Mouse (Mus musculus) limb, embryonic 13.5 days (tissue): ENCODE results near the gene Tnik. TPM values are rescaled to one million over a fixed set of nuclear protein-coding genes. Genes with fewer than 3 reads are reported as not detected.

Source experiments
- ATAC-seq: fragments of 200-750 bp; cut with Nextera tagmentation; 2 replicates; pipeline ENCODE4 v1.8.0; 2017; ENCODE audit warnings: low read depth, moderate number of reproducible peaks, moderate TSS enrichment; ENCODE audit not compliant: low FRiP score
- H3K27ac ChIP-seq: fragments of 300-500 bp; sonication (generic); 2 replicates; pipeline ENCODE4 v1.5.1; 2015; ENCODE audit warnings: inconsistent platforms, mild to moderate bottlenecking, moderate library complexity
- H3K27me3 ChIP-seq: fragments of 300-500 bp; sonication (generic); 2 replicates; pipeline ENCODE4 v1.6.1; 2015; ENCODE audit warnings: mild to moderate bottlenecking, inconsistent platforms
- H3K36me3 ChIP-seq: fragments of 300-500 bp; sonication (generic); 2 replicates; pipeline ENCODE4 v1.6.1; 2015; ENCODE audit warnings: inconsistent platforms, mild to moderate bottlenecking, moderate library complexity
- H3K4me1 ChIP-seq: fragments of 300-500 bp; sonication (generic); 2 replicates; pipeline ENCODE4 v1.6.1; 2015; ENCODE audit warnings: inconsistent platforms
- H3K4me2 ChIP-seq: fragments of 300-500 bp; sonication (generic); replicated peaks from 2 replicates; pipeline ENCODE4 v1.6.1; 2015; ENCODE audit warnings: inconsistent platforms, mild to moderate bottlenecking, moderate library complexity
- H3K4me3 ChIP-seq: fragments of 300-500 bp; sonication (generic); 2 replicates; pipeline ENCODE4 v1.5.1; 2015; ENCODE audit warnings: moderate library complexity, mild to moderate bottlenecking, inconsistent platforms
- H3K9ac ChIP-seq: fragments of 300-500 bp; sonication (generic); 2 replicates; pipeline ENCODE4 v1.6.1; 2015; ENCODE audit warnings: mild to moderate bottlenecking, inconsistent platforms
- H3K9me3 ChIP-seq: fragments of 300-500 bp; sonication (generic); 2 replicates; pipeline ENCODE4 v1.6.1; 2016; ENCODE audit warnings: inconsistent platforms
- WGBS: fragments of 180-500 bp; shearing (Covaris S2); methylation state at CpG from one replicate; pipeline ENCODE4 v1.1.7; 2015; 5-methylcytosine and 5-hydroxymethylcytosine counted together
- polyA plus RNA-seq: library from polyadenylated mRNA; unstranded; fragments of >200 nt; fragmentation: Nextera tagmentation; extraction: Ambion mirVana; gene quantifications from 2 replicates; pipeline ENCODE4 v1.2.1, GENCODE M21; 2015

Tnik gene
- polyA plus RNA-seq, 1 experiment from 2014 or later = 9.5 TPM

- no peak for ATAC-seq
- H3K4me3 ChIP-seq = no peak overlapping the region
- H3K36me3 ChIP-seq = no peaks in the 10 kb centered on the region
- no peaks in the 10 kb centered on the region for H3K27me3 ChIP-seq
- H3K9ac ChIP-seq = no peak overlapping the region
- H3K4me2 ChIP-seq = no peak overlapping the region
- H3K9me3 ChIP-seq = no peaks in the 10 kb centered on the region
- H3K27ac ChIP-seq = no peak overlapping the region
- WGBS = 89% methylated on average over 6 of the region's 6 CpGs
- no peaks in the 10 kb centered on the region for H3K4me1 ChIP-seq
These were observed 246.4 kb downstream of the Tnik start for GRCm38 (mm10) chr3:28509337-28509935.

DNA sequence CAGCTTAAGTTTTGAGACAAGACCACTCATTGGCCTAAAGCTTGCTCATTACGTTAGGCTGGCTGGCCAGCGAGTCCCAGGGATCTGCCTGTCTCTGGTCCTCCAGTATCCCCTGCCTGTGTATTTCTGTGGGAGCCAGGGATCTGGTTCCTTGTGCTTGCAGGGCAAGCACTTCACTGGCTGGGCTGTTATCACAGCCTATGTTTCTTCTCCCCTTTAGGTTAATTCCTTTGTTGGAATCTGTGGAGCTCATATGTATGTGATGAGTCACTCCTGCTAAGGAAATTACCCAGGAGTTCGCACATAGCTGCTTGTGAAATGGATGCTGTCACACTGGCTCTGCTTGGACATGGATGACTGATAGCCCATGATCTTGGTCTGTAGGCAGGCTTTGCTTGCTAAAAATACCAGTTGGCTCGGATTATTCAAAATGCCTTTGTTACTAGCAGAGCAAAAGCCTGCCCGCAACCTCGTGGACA lies 260.0 kb downstream of the Tnik start:
- whole genome bisulfite sequencing = 65% methylated on average over 6 of the region's 6 CpGs
- Histone ChIP-seq H3K4me2 (no peak overlapping the region), H3K9ac (no peak overlapping the region), H3K27me3 (no peaks in the 10 kb centered on the region), H3K4me1 (no peaks in the 10 kb centered on the region), H3K9me3 (no peaks in the 10 kb centered on the region), H3K4me3 (no peak overlapping the region), H3K36me3 (no peaks in the 10 kb centered on the region), H3K27ac (no peak overlapping the region)
- peak; percentile 54 for ATAC-seq

DNA sequence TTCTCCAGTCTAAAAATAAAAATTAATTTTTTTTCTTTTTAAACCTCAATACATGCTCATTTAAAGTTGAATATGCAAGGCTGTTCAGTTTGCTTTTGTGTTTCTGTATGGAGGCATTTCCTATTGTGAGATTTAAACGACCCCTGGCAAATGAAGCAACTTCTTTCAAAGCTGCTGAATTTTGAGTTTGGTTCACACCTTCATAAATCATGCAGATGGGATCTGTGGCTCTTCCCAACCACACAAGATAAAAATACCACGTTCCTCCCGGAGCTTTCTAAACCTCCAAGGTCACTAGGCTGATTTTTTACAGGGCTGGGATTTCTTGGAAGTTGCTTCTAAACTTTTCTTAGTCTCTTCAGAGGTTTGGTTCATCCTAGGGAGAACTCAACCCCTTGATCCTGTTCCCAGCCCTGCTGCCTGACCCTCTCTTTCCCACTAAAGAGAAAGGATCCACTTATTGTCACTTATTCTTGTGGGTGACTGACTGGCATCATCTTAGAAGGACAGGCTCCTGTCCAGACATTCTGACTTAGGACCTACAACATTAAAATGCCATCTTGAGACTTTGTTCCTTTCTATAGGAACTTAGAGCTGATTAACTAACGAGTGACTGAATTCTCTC lies 260.6 kb downstream of the Tnik start:
- Histone ChIP-seq H3K36me3 (no peaks in the 10 kb centered on the region), H3K27ac (no peak overlapping the region), H3K9ac (no peak overlapping the region), H3K4me1 (no peaks in the 10 kb centered on the region), H3K9me3 (no peaks in the 10 kb centered on the region), H3K4me2 (no peak overlapping the region), H3K27me3 (no peaks in the 10 kb centered on the region), H3K4me3 (no peak overlapping the region)
- no peak for ATAC-seq
- WGBS = 37% methylated on average over 4 of the region's 4 CpGs

DNA sequence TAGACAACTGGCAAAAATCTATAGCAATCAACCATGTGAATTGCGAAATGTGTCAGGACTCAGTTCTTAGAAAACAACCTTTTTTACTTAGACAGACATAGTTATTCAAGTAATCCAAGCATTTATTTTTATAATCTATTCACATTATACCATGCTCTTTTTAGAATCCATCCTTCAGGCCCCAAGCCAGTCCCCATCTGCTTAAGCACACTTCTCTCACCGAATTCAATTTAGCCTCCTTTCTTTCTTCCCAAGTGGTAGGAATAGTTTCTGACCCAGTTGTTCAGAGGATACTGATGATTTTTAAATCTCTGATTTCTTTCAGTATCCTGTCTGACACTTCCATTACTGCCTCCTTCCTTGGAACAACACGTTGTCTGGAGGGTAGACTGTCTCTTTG lies 261.5 kb downstream of the Tnik start:
- no peaks in the 10 kb centered on the region for H3K4me1 ChIP-seq
- H3K9ac ChIP-seq = no peak overlapping the region
- H3K4me2 ChIP-seq = no peak overlapping the region
- no peaks in the 10 kb centered on the region for H3K36me3 ChIP-seq
- ATAC-seq = no peak
- no peaks in the 10 kb centered on the region for H3K9me3 ChIP-seq
- no peak overlapping the region for H3K4me3 ChIP-seq
- no peak overlapping the region for H3K27ac ChIP-seq
- 84% methylated on average over 3 of the region's 3 CpGs for WGBS
- no peaks in the 10 kb centered on the region for H3K27me3 ChIP-seq

DNA sequence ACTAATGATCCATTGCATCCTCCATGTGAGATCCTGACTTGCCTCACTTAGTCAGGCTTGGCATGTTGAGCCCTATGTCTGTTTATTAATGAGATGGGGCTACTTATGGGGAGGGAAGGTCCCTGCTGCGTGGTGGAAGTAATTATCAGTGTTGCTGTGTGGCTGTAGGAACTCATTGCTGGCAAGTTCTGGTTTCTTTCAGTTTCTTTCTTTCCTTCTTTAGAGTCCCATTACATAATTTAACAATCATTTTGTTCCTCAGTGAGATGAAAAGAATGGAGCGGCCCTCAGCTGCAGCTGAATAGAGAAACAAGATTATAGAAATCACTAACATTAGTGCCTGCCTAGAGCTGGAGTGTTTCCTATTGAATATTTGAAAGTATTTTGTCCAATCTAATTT lies 263.7 kb downstream of the Tnik start:
- WGBS = 65% methylated on average over 2 of the region's 2 CpGs
- peaks cover 6% of the 10 kb centered on the region for H3K27me3 ChIP-seq
- H3K4me2 ChIP-seq = no peak overlapping the region
- H3K36me3 ChIP-seq = no peaks in the 10 kb centered on the region
- 0 out of 2 replicates have a peak, but pooled peaks cover 3% of the 10 kb centered on the region for H3K4me1 ChIP-seq
- no peak overlapping the region for H3K9ac ChIP-seq
- ATAC-seq = no peak
- H3K27ac ChIP-seq = no peak overlapping the region
- H3K9me3 ChIP-seq = no peaks in the 10 kb centered on the region
- no peak overlapping the region for H3K4me3 ChIP-seq

GRCm38 (mm10) chr3:28527231-28527630 lies 264.2 kb downstream of the Tnik start:
- H3K36me3 ChIP-seq = no peaks in the 10 kb centered on the region
- peaks cover 6% of the 10 kb centered on the region for H3K27me3 ChIP-seq
- no peak for ATAC-seq
- WGBS = 86% methylated on average over 4 of the region's 4 CpGs
- no peak overlapping the region for H3K9ac ChIP-seq
- H3K9me3 ChIP-seq = no peaks in the 10 kb centered on the region
- 0 out of 2 replicates have a peak, but pooled peaks cover 3% of the 10 kb centered on the region for H3K4me1 ChIP-seq
- no peak overlapping the region for H3K4me2 ChIP-seq
- H3K4me3 ChIP-seq = no peak overlapping the region
- no peak overlapping the region for H3K27ac ChIP-seq

GRCm38 (mm10) chr3:28529548-28529947 lies 266.5 kb downstream of the Tnik start:
- 0 out of 2 replicates have a peak, but pooled peaks cover 3% of the 10 kb centered on the region for H3K4me1 ChIP-seq
- H3K27ac ChIP-seq = no peak overlapping the region
- peaks cover 9% of the 10 kb centered on the region for H3K27me3 ChIP-seq
- no peak for ATAC-seq
- H3K4me3 ChIP-seq = no peak overlapping the region
- 92% methylated on average over 4 of the region's 4 CpGs for WGBS
- no peak overlapping the region for H3K4me2 ChIP-seq
- H3K36me3 ChIP-seq = no peaks in the 10 kb centered on the region
- no peak overlapping the region for H3K9ac ChIP-seq
- no peaks in the 10 kb centered on the region for H3K9me3 ChIP-seq

DNA sequence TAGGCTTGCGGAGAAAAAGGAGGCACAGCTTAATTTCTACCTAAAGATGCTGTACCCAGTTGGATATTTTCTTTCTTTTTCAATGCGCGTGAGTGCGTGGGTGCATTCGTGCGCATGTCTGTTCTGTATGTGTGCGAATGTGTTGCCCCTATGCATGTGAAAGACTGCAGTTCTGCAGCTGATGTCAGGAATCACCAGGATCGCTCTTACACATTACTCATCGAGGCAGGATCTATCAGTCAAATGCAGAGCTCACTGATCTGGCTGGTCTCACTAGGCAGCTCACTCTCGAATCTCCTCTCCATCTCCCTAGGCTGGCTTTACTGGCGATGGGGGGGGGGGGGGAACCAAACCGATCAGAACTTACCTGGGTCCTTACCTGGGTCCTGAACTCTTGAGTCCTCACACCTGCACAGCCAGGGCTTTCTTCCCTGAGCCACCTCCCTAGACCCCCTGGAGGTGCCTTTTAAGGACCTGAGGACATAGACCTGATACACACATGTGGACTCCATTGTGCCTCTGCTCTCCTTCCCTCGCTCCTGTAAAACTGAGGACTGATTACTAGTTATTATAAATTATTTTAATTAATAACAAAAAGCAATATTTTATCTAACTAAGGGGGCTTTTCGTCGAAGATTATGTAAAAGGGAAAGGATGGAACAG lies 268.4 kb downstream of the Tnik start:
- 69% methylated on average over 15 of the region's 15 CpGs for WGBS
- Histone ChIP-seq H3K27me3 (peaks cover 9% of the 10 kb centered on the region), H3K27ac (no peak overlapping the region), H3K4me3 (peak overlapping the region; percentile 30), H3K9ac (no peak overlapping the region), H3K4me1 (0 out of 2 replicates have a peak, but pooled peaks cover 3% of the 10 kb centered on the region), H3K9me3 (no peaks in the 10 kb centered on the region), H3K4me2 (peak overlapping the region; percentile 44), H3K36me3 (no peaks in the 10 kb centered on the region)
- ATAC-seq = peak; percentile 61

DNA sequence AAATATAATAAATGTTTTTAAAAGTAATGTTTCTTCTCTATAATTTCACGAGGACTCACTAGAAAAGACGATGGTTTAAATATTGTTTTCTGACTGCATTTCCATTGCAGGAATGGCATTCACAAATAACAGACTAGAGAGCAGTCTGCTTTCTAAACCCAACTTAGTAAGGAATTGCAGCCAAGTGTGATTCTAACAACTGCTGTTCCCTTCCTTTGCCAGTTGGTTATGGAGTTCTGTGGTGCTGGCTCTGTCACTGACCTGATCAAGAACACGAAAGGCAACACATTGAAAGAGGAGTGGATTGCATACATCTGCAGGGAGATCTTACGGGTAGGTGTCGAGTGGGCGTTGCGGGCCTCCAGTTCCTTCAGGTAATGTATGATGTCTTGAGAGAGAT lies 269.7 kb downstream of the Tnik start:
- peaks cover 9% of the 10 kb centered on the region for H3K27me3 ChIP-seq

DNA sequence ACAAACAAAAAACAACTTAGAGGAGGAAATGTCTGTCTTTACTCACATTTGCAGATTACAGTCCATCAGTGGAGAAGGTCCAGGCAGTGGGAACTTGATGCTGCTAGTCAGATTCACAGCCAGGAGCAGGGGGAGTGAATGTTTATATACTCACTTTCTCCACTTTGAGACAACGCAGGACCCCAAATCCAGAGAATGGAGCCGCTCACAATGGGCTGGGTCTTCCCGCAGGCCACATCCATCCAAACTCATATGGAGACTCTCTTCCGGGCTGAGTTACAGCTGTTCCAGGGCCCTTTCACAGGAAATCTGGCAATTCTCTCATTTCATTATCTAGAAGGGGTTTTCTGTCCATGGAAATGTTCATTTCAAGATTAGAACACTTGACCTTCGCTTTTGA lies 277.1 kb downstream of the Tnik start:
- Histone ChIP-seq H3K4me1 (no peaks in the 10 kb centered on the region), H3K27me3 (no peaks in the 10 kb centered on the region), H3K4me2 (no peak overlapping the region), H3K27ac (no peak overlapping the region), H3K36me3 (no peaks in the 10 kb centered on the region), H3K4me3 (no peak overlapping the region), H3K9ac (no peak overlapping the region), H3K9me3 (no peaks in the 10 kb centered on the region)
- 83% methylated on average over 5 of the region's 5 CpGs for WGBS
- ATAC-seq = no peak

More for the DNA sequence above, 269.7 kb downstream of the Tnik start:
- ATAC-seq = no peak
- no peak overlapping the region for H3K4me3 ChIP-seq
- WGBS = 91% methylated on average over 7 of the region's 7 CpGs
- H3K9ac ChIP-seq = no peak overlapping the region
- no peak overlapping the region for H3K4me2 ChIP-seq
- no peaks in the 10 kb centered on the region for H3K9me3 ChIP-seq
- 0 out of 2 replicates have a peak, but pooled peaks cover 3% of the 10 kb centered on the region for H3K4me1 ChIP-seq
- no peaks in the 10 kb centered on the region for H3K36me3 ChIP-seq
- H3K27ac ChIP-seq = no peak overlapping the region

GRCm38 (mm10) chr3:28542941-28543340 lies 279.9 kb downstream of the Tnik start:
- Histone ChIP-seq H3K4me3 (no peak overlapping the region), H3K36me3 (no peaks in the 10 kb centered on the region), H3K4me2 (no peak overlapping the region), H3K27me3 (no peaks in the 10 kb centered on the region), H3K27ac (no peak overlapping the region), H3K9me3 (no peaks in the 10 kb centered on the region), H3K9ac (no peak overlapping the region), H3K4me1 (no peaks in the 10 kb centered on the region)
- no peak for ATAC-seq
- WGBS = 88% methylated on average over 3 of the region's 3 CpGs

DNA sequence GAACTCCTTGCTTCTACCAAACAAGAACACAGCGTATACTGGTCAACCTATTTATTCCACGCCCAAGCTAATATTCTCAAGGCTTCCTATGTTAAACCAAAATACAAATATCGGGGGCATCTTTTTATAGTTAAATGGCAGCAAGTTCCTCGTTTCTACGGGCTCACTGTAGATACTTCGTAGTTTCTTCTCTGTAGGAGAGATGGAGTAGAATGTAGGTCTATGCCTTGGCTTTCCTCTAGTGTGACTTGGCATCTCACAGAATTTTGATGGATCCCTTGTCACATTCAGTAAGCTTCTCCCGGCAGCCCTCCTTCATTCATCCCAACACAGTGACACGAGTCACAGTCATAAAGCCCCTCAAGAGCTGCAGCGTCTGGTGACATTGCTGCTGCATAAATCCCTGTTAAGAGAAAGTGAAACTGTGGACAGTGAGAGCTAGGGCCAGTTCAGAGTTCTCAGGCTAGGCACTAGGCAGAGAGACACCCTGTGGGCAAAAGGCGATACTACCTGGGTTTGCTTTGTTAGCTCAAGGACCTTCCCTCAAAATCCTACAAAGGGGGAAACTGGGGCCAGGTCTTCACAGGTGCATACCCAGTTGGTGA lies 280.5 kb downstream of the Tnik start:
- Histone ChIP-seq H3K9ac (no peak overlapping the region), H3K4me3 (no peak overlapping the region), H3K36me3 (no peaks in the 10 kb centered on the region), H3K4me1 (no peaks in the 10 kb centered on the region), H3K27me3 (peaks cover 3% of the 10 kb centered on the region; the same call in 1 of the 2 replicates), H3K9me3 (no peaks in the 10 kb centered on the region), H3K27ac (no peak overlapping the region), H3K4me2 (no peak overlapping the region)
- ATAC-seq = no peak
- 66% methylated on average over 10 of the region's 10 CpGs for WGBS
